Mouse (Mus musculus) liver, adult 2 months (tissue): ENCODE data around the gene Jup. TPM values are rescaled to one million over a fixed set of nuclear protein-coding genes. Genes with fewer than 3 reads are reported as not detected.

ENCODE experiments used
- DNase-seq: peaks from one replicate; pipeline ENCODE4 v3.0.0-alpha.2; 2011; ENCODE audit warnings: low read depth, low spot score; ENCODE audit errors: extremely low read depth
- H3K27ac ChIP-seq: fragments of 200-500 bp; replicated peaks from 2 replicates; pipeline ENCODE4 v1.5.1; 2012; ENCODE audit warnings: low read depth, mild to moderate bottlenecking, control low read depth, inconsistent platforms, low read length; ENCODE audit not compliant: insufficient read depth
- H3K27me3 ChIP-seq: fragments of 200-500 bp; 2 replicates; pipeline ENCODE4 v1.6.1; 2012; ENCODE audit warnings: mild to moderate bottlenecking, moderate library complexity, low read length, inconsistent platforms; ENCODE audit not compliant: control insufficient read depth, insufficient read depth
- H3K36me3 ChIP-seq: fragments of 200-500 bp; 2 replicates; pipeline ENCODE4 v1.6.1; 2012; ENCODE audit warnings: low read length, inconsistent platforms; ENCODE audit not compliant: control insufficient read depth, insufficient read depth
- H3K4me1 ChIP-seq: fragments of 200-500 bp; 2 replicates; pipeline ENCODE4 v1.6.1; 2011; ENCODE audit warnings: low read length; ENCODE audit not compliant: control insufficient read depth, insufficient read depth
- H3K4me3 ChIP-seq: fragments of 200-500 bp; 2 replicates; pipeline ENCODE4 v1.5.1; 2011; ENCODE audit warnings: low read depth, mild to moderate bottlenecking, control low read depth, low read length, moderate library complexity; ENCODE audit not compliant: insufficient read depth
- H3K79me2 ChIP-seq: fragments of 200-500 bp; 2 replicates; pipeline ENCODE4 v1.6.1; 2012; ENCODE audit warnings: inconsistent platforms, mild to moderate bottlenecking, low read length, moderate library complexity; ENCODE audit not compliant: control insufficient read depth, insufficient read depth
- H3K9ac ChIP-seq: fragments of 200-500 bp; 2 replicates; pipeline ENCODE4 v1.6.1; 2012; ENCODE audit warnings: low read depth, mild to moderate bottlenecking, control low read depth, inconsistent platforms, low read length
- CTCF ChIP-seq: fragments of 200-500 bp; IDR thresholded peaks from 2 replicates; pipeline ENCODE4 v1.5.1; 2011; ENCODE audit warnings: low read depth, low read length, control low read depth
- POLR2A ChIP-seq: fragments of 200-500 bp; IDR thresholded peaks from 2 replicates; pipeline ENCODE4 v1.6.1; 2011; ENCODE audit warnings: low read length, control low read depth; ENCODE audit not compliant: insufficient read depth; ENCODE audit errors: extremely low read depth
- WGBS: fragments of 180-500 bp; shearing (Covaris S2); methylation state at CpG from one replicate; pipeline ENCODE4 v1.1.7; 2018; 5-methylcytosine and 5-hydroxymethylcytosine counted together
- polyA plus RNA-seq: library from polyadenylated mRNA; depleted of rRNA; stranded (reverse); fragments of >200 nt; gene quantifications from 2 replicates; pipeline ENCODE4 v1.2.3, GENCODE M21; 2012
- total RNA-seq: library from RNA; depleted of rRNA; stranded (reverse); fragments of >200 nt; gene quantifications from 2 replicates; pipeline ENCODE4 v1.2.3, GENCODE M21; 2014

Jup gene
- total and polyA plus RNA-seq, 2 experiments = 18.3 to 69.5 TPM

GRCm38 (mm10) chr11:100376746-100377389, 20.7 kb downstream of the Jup start:
- Histone ChIP-seq H3K36me3 (peaks cover 48% of the 10 kb centered on the region), H3K9ac (no peak overlapping the region), H3K4me1 (no peaks in the 10 kb centered on the region), H3K4me3 (no peak overlapping the region), H3K27ac (no peak overlapping the region), H3K27me3 (no peaks in the 10 kb centered on the region), H3K79me2 (no peaks in the 10 kb centered on the region)
- 94% methylated on average over 21 of the region's 21 CpGs for WGBS
- TF ChIP-seq CTCF (no peak), POLR2A (no peak)
- no peak for DNase-seq

DNA sequence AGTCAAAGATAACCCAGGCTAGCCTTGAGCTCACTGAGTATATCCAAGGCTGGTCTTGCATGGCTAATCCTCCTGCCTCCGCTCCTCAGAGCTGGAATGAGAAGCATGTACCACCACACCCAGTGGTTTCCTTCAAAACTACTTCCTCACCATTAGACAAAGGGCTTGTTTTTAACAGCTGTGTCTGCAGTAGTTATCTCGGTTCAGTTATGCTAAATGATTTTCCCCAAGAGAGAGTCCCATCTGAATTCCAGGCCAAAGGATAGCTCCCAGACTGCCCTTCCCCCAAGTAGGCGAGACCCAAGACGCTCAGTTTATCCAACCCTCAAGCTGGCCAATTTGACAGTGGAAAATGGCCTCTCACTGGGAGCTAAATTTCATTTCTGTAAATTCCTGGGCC, 21.6 kb downstream of the Jup start:
- Histone ChIP-seq H3K36me3 (peaks cover 49% of the 10 kb centered on the region), H3K9ac (no peak overlapping the region), H3K27ac (no peak overlapping the region), H3K79me2 (no peaks in the 10 kb centered on the region), H3K27me3 (no peaks in the 10 kb centered on the region), H3K4me3 (no peak overlapping the region), H3K4me1 (no peaks in the 10 kb centered on the region)
- DNase-seq = no peak
- no peak for TF ChIP-seq CTCF
- no peak for TF ChIP-seq POLR2A
- 72% methylated on average over 4 of the region's 4 CpGs for WGBS

DNA sequence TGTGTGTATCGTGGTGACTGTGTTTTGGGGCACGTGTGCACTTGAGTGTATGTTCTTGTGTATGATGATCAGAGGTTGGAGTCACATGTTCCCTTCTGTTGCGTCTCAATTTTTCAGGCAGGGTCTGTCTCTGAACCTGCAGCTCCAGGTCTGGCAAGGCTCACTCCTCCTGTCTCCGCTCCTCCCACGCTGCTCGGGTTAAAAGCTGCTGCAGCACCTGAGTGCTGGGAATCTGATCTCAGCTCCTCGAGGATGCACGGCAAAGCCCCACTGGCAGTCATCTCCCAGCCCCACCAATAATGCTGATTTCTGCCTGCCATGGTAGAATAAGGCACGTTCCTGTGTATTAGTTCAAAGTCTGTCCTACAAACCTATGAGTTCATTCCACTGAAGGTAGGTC, 22.4 kb downstream of the Jup start:
- no peak overlapping the region for H3K9ac ChIP-seq
- 95% methylated on average over 9 of the region's 9 CpGs for WGBS
- H3K27ac ChIP-seq = no peak overlapping the region
- H3K4me1 ChIP-seq = no peaks in the 10 kb centered on the region
- H3K79me2 ChIP-seq = no peaks in the 10 kb centered on the region
- TF ChIP-seq POLR2A (no peak), CTCF (no peak)
- no peak overlapping the region for H3K4me3 ChIP-seq
- no peaks in the 10 kb centered on the region for H3K27me3 ChIP-seq
- peaks cover 45% of the 10 kb centered on the region for H3K36me3 ChIP-seq
- DNase-seq = no peak

DNA sequence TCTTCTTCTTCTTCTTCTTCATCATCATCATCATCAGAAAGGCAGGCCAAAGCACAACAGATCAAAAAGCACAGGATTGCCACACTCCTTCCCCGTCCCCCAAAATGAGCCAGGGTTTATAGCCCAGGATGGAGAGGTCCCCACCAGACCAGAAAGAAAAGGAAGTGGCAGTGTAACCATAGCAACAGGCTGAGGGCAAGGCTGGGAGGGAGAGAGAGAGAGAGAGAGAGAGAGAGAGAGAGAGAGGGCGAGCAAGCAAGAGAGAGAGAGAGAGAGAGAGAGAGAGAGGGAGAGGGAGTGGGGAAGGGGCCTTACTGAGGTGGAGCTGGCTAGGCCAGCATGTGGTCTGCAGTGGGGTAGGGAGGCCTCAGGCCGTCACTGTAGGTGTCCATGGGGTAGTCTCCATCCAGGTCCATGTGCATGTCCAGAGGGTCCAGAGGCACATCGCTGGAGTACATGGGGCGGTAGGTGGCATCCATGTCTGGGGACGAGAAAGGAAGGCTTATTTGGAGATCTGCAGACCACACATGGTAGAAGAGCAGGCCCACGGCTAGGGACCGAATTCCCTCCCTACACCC, 25.5 kb downstream of the Jup start:
- Histone ChIP-seq H3K4me1 (no peaks in the 10 kb centered on the region), H3K9ac (no peak overlapping the region), H3K27me3 (no peaks in the 10 kb centered on the region), H3K27ac (no peak overlapping the region), H3K36me3 (peaks cover 32% of the 10 kb centered on the region), H3K4me3 (no peak overlapping the region), H3K79me2 (no peaks in the 10 kb centered on the region)
- TF ChIP-seq POLR2A (no peak), CTCF (no peak)
- DNase-seq = no peak
- WGBS = 88% methylated on average over 8 of the region's 8 CpGs

DNA sequence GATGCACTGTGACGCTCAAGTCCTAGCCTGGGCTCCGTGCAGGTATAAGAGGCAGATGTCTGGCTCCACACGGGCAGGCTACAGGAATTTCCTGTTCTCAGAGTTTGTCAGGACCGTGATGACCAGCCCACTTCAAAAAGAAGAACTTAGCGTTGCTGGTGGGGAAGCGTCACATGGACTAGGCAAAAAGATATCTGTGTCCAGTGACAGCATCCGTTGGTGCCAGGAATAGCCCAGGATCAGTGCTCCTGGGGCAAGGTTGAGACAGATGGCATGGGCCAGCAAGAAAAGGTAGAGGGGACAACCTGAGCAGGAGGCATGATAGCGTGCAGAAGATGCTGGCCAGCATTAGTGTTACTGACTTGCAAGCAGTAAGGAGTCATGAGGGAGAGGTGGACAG, 27.7 kb downstream of the Jup start:
- Histone ChIP-seq H3K36me3 (peaks cover 19% of the 10 kb centered on the region), H3K27ac (no peak overlapping the region), H3K9ac (no peak overlapping the region), H3K79me2 (no peaks in the 10 kb centered on the region), H3K27me3 (no peaks in the 10 kb centered on the region), H3K4me1 (no peaks in the 10 kb centered on the region), H3K4me3 (no peak overlapping the region)
- TF ChIP-seq CTCF (no peak), POLR2A (no peak)
- DNase-seq = no peak
- 80% methylated on average over 8 of the region's 8 CpGs for WGBS

DNA sequence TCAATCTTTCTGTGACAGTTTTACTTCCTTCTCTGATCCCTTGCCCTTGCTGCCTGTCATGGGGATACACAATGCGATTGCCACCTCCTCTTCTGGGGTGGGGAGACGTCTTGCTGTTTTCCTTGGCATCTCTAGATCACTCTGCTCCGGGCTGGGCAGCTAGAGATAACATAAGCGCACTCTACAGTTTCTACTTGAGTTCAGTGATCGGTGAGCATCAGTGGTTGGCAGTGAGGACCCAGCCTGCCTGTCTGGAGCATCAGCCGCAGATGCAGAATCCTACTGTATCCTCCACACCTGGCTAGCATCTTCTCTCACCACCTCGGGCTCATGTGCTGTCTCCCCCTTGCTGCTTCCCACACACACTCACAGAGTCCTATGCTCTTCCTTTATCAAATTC, 28.4 kb downstream of the Jup start:
- TF ChIP-seq CTCF (no peak), POLR2A (no peak)
- no peaks in the 10 kb centered on the region for H3K27me3 ChIP-seq
- H3K4me1 ChIP-seq = no peaks in the 10 kb centered on the region
- H3K9ac ChIP-seq = no peak overlapping the region
- H3K36me3 ChIP-seq = peaks cover 18% of the 10 kb centered on the region
- H3K79me2 ChIP-seq = no peaks in the 10 kb centered on the region
- WGBS = 86% methylated on average over 7 of the region's 7 CpGs
- no peak overlapping the region for H3K27ac ChIP-seq
- DNase-seq = no peak
- no peak overlapping the region for H3K4me3 ChIP-seq
